Mouse (Mus musculus) heart, postnatal 0 days (tissue): Measurements from ENCODE around the gene Dhrs2.

ENCODE experiments used
- CTCF ChIP-seq: IDR thresholded peaks from 2 replicates; pipeline ENCODE4 v1.5.1; 2016; ENCODE audit warnings: antibody characterized with exemption, control low read depth, low read depth
- EP300 ChIP-seq: IDR thresholded peaks from 2 replicates; pipeline ENCODE4 v1.6.1; 2016; ENCODE audit warnings: antibody characterized with exemption, low read depth

GRCm38 (mm10) chr14:55197121-55197520 lies 24.7 kb upstream of the Dhrs2 start:
- TF ChIP-seq CTCF (no peak), EP300 (no peak)
